Mouse (Mus musculus) E14TG2a.4 (cell line): Measurements from ENCODE around the gene Spdef.

ENCODE experiments used
- CTCF ChIP-seq: conservative IDR thresholded peaks from 2 replicates; pipeline ENCODE4 v1.5.1; 2014; ENCODE audit warnings: low read length
- NANOG ChIP-seq: IDR thresholded peaks from 2 replicates; pipeline ENCODE4 v1.6.1; 2014; ENCODE audit warnings: borderline replicate concordance, low read length, mixed read lengths

DNA sequence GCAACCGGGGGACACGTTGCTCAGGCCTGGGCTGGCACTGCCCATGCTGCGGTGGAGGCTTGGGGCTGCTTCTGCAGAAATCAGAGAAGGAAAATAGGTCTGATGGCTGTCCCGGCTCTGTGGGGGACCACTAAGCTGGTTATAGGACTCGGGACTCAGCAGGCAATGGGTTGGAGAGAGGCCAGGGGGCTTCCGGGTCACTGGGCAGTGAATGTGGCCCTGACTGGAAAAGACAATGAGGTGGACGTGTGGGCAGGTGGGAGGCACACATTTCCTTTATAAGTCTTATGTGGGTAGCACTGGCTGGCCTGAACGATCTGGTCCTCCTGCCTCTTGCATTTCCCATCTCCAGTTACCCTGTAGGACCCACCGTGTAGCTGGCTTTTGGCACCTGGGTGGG lies 8.4 kb downstream of the Spdef start:
- no peak for TF ChIP-seq CTCF
- TF ChIP-seq NANOG: no peak
